Mouse (Mus musculus) ES-E14 (cell line): ENCODE results near the gene Lmnb2.

ENCODE experiments used
- CHD2 ChIP-seq: IDR thresholded peaks from 2 replicates; pipeline ENCODE4 v1.6.1; 2014; ENCODE audit warnings: mild to moderate bottlenecking, low read depth, low read length, inconsistent platforms
- ZNF384 ChIP-seq: IDR thresholded peaks from 2 replicates; pipeline ENCODE4 v1.6.1; 2012; ENCODE audit warnings: low read depth, low read length, inconsistent platforms

GRCm38 (mm10) chr10:80870993-80871392, 47.1 kb downstream of the Lmnb2 start:
- TF ChIP-seq CHD2 (no peak), ZNF384 (no peak)
